Mouse (Mus musculus) cerebral cortex, adult 2 months (tissue): ENCODE results near the gene Ptprq.

Source experiments
- WGBS: fragments of 180-500 bp; shearing (Covaris S2); methylation state at CpG from one replicate; pipeline ENCODE4 v1.1.7; 2018; 5-methylcytosine and 5-hydroxymethylcytosine counted together

The Ptprq gene

DNA sequence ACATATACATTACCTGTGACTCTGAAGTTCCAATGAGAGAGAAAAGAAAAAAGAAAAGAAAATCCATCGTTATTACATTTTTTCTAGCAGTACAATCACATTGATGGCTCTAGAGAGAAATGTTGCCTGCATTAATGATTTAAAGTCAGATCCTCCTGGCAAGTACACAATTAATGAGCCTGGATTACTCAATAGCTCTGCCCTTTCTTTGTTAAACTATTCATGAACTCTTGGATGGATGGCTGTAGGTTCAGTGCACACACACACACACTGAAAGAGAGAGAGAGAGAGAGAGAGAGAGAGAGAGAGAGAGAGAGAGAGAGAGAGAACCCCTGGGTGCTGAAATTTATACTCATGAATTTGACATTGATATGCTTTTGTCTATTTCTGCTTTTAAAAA, at the start of gene Ptprq:
Gene Ptprq (minus strand): TSS at position 246 of the 400 bp plus-strand sequence.
- 66% methylated on average over 1 of the region's 1 CpGs for WGBS

- WGBS: 77% methylated on average over 1 of the region's 1 CpGs
These were observed 39.8 kb upstream of the Ptprq start for GRCm38 (mm10) chr10:107759624-107760023.

- WGBS: 89% methylated on average over 3 of the region's 3 CpGs
These were observed 33.6 kb upstream of the Ptprq start for GRCm38 (mm10) chr10:107753471-107753870.

GRCm38 (mm10) chr10:107752351-107753143, 32.7 kb upstream of the Ptprq start:
- 13% methylated on average over 15 of the region's 15 CpGs for WGBS

- 15% methylated on average over 6 of the region's 6 CpGs for whole genome bisulfite sequencing
These were observed 32.1 kb upstream of the Ptprq start for GRCm38 (mm10) chr10:107751944-107752343.

GRCm38 (mm10) chr10:107747566-107747965, 27.7 kb upstream of the Ptprq start:
- WGBS: 16% methylated on average over 5 of the region's 5 CpGs

DNA sequence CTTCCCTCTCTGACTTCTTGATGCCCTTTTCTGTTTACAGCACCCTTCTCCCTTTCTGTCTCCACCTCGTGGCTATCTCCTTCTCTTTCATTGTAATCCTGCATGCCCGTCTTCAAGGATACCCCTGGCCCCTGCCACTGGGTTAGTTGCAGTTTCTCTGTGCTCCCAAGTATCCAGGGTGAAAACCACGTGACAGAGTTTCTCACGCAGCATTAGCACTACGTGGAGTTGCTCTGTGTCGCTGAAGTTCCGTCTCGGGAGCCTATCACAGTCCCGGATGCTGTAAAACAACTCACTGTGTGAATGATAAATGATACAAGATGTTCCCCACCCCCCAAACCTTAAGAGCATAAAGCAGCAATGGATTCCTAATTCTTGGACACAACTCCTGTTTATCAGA, 26.9 kb upstream of the Ptprq start:
- WGBS: 26% methylated on average over 9 of the region's 9 CpGs

DNA sequence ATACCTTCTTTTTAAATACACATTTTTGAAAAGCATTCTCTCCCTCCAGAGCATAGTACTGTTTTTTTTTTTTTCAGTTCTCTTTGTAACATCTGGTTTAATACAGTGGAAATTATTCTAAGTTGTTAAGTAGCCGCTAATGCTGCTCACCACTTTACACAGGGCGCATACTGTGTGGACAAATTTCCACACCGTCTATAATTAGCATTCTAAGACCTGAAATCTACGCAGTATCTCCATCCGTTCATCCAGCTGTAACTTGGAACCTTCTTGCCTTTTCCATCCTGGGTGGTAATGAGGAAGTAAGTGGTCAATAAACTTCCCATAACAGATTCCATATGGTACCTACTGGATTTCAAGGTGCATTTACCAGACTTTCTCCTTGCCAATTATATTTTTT, 20.0 kb upstream of the Ptprq start:
- 75% methylated on average over 5 of the region's 5 CpGs for WGBS

- WGBS: 65% methylated on average over 6 of the region's 6 CpGs
These were observed 17.9 kb upstream of the Ptprq start for GRCm38 (mm10) chr10:107737743-107738142.

GRCm38 (mm10) chr10:107735448-107735847, 15.6 kb upstream of the Ptprq start:
- 65% methylated on average over 7 of the region's 7 CpGs for WGBS

DNA sequence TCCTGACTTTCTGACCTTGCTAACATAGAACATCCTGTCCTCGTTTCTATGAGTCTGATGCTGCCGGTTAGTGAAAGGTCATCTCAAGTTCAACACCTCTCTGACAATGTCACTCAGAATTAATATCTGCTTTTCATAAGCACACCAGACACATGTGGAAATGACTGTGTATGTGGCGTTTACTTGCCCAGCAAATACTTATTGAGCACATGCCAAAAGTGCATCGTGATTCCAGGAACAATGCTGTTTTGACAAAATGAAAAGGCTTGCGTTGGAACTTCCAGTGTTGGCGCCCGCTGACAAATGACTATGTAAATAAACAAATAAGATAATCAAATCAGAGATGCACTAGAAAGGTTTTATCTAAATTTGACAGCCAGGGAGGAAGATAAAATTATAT, 5.8 kb upstream of the Ptprq start:
- WGBS: 72% methylated on average over 7 of the region's 7 CpGs

- 26% methylated on average over 3 of the region's 3 CpGs for WGBS
These were observed 15.4 kb downstream of the Ptprq start for GRCm38 (mm10) chr10:107704443-107704842.

- 90% methylated on average over 3 of the region's 3 CpGs for WGBS
These were observed 18.9 kb downstream of the Ptprq start for GRCm38 (mm10) chr10:107700944-107701343.

DNA sequence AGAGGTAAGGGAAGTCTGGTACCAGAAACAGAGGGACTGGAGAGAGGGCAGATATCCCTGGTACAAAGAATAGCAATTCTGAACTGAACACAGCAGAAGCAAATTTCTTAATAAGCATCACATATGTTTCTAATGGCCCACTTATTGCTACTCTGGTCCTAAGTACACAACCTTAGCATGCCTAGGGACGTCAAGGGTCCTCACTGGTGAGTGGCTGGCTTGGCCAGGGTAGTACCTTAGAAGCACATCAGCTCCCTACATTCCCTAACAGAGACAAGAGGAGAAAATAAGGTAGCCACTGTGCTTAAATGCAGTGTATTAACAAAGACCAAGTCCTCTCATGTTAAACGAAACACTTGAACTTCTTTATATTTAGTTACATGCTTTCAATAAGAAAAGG, 21.1 kb downstream of the Ptprq start:
- 83% methylated on average over 2 of the region's 2 CpGs for WGBS

DNA sequence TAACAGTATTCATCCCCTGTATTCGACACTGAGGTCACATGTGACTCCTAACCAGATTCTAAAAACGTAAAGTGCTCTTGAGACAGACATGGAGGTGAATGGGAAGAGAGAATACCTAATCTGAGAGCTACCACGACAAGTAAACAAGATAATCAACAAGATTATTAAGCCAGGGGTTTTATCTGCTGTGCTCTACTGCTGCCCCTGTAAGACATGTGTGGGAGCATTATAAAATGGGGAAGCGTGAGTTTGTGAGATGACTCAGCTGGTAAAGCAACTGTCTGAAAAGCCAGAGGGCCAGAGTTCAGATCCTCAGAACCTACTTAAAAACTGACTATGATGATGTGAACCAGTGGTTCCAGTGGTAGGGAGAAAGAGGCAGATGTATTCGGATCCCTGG, 22.7 kb downstream of the Ptprq start:
- WGBS: 82% methylated on average over 5 of the region's 5 CpGs

- 89% methylated on average over 6 of the region's 6 CpGs for WGBS
These were observed 32.5 kb downstream of the Ptprq start for GRCm38 (mm10) chr10:107687382-107687781.

- WGBS: 60% methylated on average over 1 of the region's 1 CpGs
These were observed 43.9 kb downstream of the Ptprq start for GRCm38 (mm10) chr10:107675994-107676393.

DNA sequence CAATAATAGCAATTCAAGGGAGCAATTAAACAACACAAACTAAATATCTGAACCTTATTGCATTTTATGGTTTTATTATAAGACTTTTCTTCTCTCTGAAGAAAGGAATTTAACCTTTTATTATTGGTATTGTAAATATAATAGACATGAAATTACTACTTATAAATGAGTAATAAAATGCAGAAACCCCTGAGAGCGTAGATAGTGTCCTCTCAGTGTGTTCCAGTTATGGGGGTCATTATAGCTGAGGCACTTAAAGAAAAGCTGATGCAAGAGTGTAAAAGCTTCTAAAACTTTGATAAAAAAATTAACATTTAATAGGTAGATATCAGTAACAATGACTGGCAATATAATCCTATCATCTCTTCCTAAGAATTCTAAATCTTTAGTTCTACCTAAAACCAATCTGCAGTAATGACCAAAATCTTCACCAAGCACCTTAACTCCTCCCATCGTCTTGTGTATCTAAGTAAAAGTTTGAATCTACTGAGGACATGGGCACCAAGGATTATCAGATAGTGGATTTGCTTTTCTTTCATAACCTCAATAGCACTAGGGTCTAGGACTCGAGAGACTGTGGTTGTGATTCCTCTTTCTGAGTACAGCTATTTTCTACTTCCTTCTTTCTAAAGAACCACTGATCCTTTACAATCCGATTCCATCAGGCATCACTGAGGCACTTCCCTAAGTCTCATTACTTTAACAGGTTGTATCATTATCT, 51.3 kb downstream of the Ptprq start:
- 85% methylated on average over 4 of the region's 4 CpGs for WGBS

GRCm38 (mm10) chr10:107662372-107663065, 57.3 kb downstream of the Ptprq start:
- 49% methylated on average over 5 of the region's 5 CpGs for WGBS

DNA sequence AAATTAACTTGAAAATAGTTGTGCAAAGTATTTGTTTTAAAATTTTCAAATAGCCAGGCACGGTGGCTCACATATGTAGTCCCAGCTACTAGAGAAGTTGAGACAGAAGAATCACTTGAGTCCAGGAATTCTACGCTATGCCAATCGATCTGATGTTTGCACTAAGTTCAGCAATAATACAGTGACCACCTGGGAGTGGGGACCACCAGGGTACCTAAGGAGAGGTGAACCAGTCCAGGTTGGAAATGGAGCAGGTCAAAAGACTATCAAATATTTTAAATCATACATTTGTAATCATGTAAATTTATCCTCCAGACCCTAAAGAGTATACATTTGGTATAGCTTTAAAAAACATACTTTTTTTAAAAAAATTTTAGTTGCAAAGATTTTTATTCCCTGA, 57.9 kb downstream of the Ptprq start:
- WGBS: 87% methylated on average over 3 of the region's 3 CpGs

DNA sequence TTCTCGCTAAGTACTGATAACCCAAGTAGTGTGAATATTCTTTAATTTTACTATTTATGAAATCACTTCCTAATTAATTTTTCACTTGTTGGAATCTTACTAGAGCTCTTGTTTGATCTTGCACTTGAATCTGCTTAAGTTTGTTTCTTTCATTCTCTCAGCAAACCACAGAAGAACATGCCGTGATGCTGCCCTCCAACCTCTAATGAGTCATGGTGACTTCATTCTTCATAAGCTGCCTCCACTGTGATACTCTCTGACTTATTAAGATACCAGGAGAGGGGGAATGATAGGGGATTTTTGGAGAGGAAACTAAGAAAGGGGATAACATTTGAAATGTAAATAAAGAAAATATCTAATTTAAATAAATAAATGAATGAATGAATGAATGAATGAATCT, 60.7 kb downstream of the Ptprq start:
- WGBS: 92% methylated on average over 2 of the region's 2 CpGs

- 52% methylated on average over 2 of the region's 2 CpGs for WGBS
These were observed 70.2 kb downstream of the Ptprq start for GRCm38 (mm10) chr10:107649687-107650086.

DNA sequence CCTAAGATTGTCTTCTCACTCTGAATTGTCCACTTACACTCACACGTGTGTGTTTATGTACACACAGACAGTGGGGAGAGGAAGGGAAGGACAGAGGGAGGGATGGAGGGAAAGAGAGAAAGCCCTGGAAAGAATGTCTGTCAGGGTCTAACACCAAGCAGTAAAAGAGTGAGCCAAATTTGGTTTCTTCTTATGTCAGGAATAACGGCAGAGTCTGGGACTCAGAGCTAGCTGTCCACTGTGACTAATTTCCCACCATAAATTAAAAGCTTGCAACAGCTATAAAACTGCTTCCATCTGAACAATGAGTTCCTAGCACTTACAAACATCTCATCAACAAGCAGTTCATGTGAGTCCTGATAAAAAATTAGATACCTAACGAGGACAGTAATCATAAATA, 91.7 kb downstream of the Ptprq start:
- 75% methylated on average over 3 of the region's 3 CpGs for WGBS
